Mouse (Mus musculus): ENCODE measurements around the gene Nectin4. TPM values are rescaled to one million over a fixed set of nuclear protein-coding genes. Genes with fewer than 3 reads are reported as not detected.

Gene Nectin4
- polyA plus RNA-seq, 1 experiment from 2014 or later: 61.5 TPM

GRCm38 (mm10) chr1:171361106-171362103, 8.5 kb upstream of the Nectin4 start:
- Histone ChIP-seq H3K4me1 (peaks cover 20% of the 10 kb centered on the region), H3K27me3 (peaks cover 12% of the 10 kb centered on the region; the same call in 1 of the 2 replicates), H3K4me2 (peak overlapping the region; percentile 68), H3K9ac (peak overlapping the region; percentile 44), H3K4me3 (peak overlapping the region; percentile 52), H3K27ac (peak overlapping the region; percentile 75), H3K9me3 (no peaks in the 10 kb centered on the region), H3K36me3 (peaks cover 22% of the 10 kb centered on the region)
- WGBS: 23% methylated on average over 16 of the region's 16 CpGs
- no peak for ATAC-seq (ENCODE audit: insufficient number of reproducible peaks, low FRiP score, low TSS enrichment, low read depth)

- no peak for ATAC-seq (ENCODE audit: insufficient number of reproducible peaks, low FRiP score, low TSS enrichment, low read depth)
- Histone ChIP-seq H3K9me3 (no peaks in the 10 kb centered on the region), H3K27ac (no peak overlapping the region), H3K4me1 (peaks cover 9% of the 10 kb centered on the region), H3K4me2 (no peak overlapping the region), H3K4me3 (no peak overlapping the region), H3K27me3 (peaks cover 28% of the 10 kb centered on the region), H3K9ac (no peak overlapping the region), H3K36me3 (no peaks in the 10 kb centered on the region)
- 66% methylated on average over 7 of the region's 7 CpGs for WGBS
These were observed 4.0 kb upstream of the Nectin4 start for GRCm38 (mm10) chr1:171365934-171366333.

GRCm38 (mm10) chr1:171372880-171373279, 3.0 kb downstream of the Nectin4 start:
- no peaks in the 10 kb centered on the region for H3K36me3 ChIP-seq
- 54% methylated on average over 3 of the region's 3 CpGs for WGBS
- H3K4me3 ChIP-seq: peak overlapping the region; percentile 26; the same call in 1 of the 2 replicates
- H3K9me3 ChIP-seq: no peaks in the 10 kb centered on the region
- peak overlapping the region; percentile 43; the same call in 1 of the 2 replicates for H3K27ac ChIP-seq
- no peak overlapping the region for H3K9ac ChIP-seq
- H3K27me3 ChIP-seq: peaks cover 31% of the 10 kb centered on the region
- H3K4me2 ChIP-seq: 0 out of 2 replicates have a peak overlapping the region, but pooled peaks have one; percentile 14
- no peak for ATAC-seq (ENCODE audit: insufficient number of reproducible peaks, low FRiP score, low TSS enrichment, low read depth)
- peaks cover 18% of the 10 kb centered on the region; the same call in 1 of the 2 replicates for H3K4me1 ChIP-seq

GRCm38 (mm10) chr1:171373946-171374345, 4.0 kb downstream of the Nectin4 start:
- Histone ChIP-seq H3K4me2 (peak overlapping the region; percentile 17; the same call in 1 of the 2 replicates), H3K27ac (peak overlapping the region; percentile 43; the same call in 1 of the 2 replicates), H3K9ac (no peak overlapping the region), H3K4me1 (peaks cover 18% of the 10 kb centered on the region; the same call in 1 of the 2 replicates), H3K9me3 (no peaks in the 10 kb centered on the region), H3K36me3 (no peaks in the 10 kb centered on the region), H3K4me3 (peak overlapping the region; percentile 8; the same call in 1 of the 2 replicates), H3K27me3 (peaks cover 36% of the 10 kb centered on the region)
- no peak for ATAC-seq (ENCODE audit: insufficient number of reproducible peaks, low FRiP score, low TSS enrichment, low read depth)
- 5% methylated on average over 4 of the region's 4 CpGs for WGBS

GRCm38 (mm10) chr1:171375646-171376097, 5.8 kb downstream of the Nectin4 start:
- Histone ChIP-seq H3K36me3 (no peaks in the 10 kb centered on the region), H3K27ac (0 out of 2 replicates have a peak overlapping the region, but pooled peaks have one; percentile 13), H3K4me1 (peaks cover 26% of the 10 kb centered on the region), H3K9me3 (no peaks in the 10 kb centered on the region), H3K4me2 (no peak overlapping the region), H3K27me3 (peaks cover 41% of the 10 kb centered on the region), H3K9ac (no peak overlapping the region), H3K4me3 (no peak overlapping the region)
- no peak for ATAC-seq (ENCODE audit: insufficient number of reproducible peaks, low FRiP score, low TSS enrichment, low read depth)
- WGBS: 44% methylated on average over 9 of the region's 9 CpGs

- no peak overlapping the region for H3K9ac ChIP-seq
- no peak for ATAC-seq (ENCODE audit: insufficient number of reproducible peaks, low FRiP score, low TSS enrichment, low read depth)
- 85% methylated on average over 6 of the region's 6 CpGs for WGBS
These were observed 8.4 kb downstream of the Nectin4 start for GRCm38 (mm10) chr1:171378298-171378697.

GRCm38 (mm10) chr1:171379935-171380599, 10.2 kb downstream of the Nectin4 start:
- WGBS: 8% methylated on average over 31 of the region's 31 CpGs
- peak overlapping the region; percentile 17 for H3K4me3 ChIP-seq
- H3K9me3 ChIP-seq: no peaks in the 10 kb centered on the region
- no peaks in the 10 kb centered on the region for H3K36me3 ChIP-seq
- H3K9ac ChIP-seq: no peak overlapping the region
- no peak for ATAC-seq (ENCODE audit: insufficient number of reproducible peaks, low FRiP score, low TSS enrichment, low read depth)
- peaks cover 14% of the 10 kb centered on the region for H3K4me1 ChIP-seq
- no peak overlapping the region for H3K27ac ChIP-seq
- peaks cover 45% of the 10 kb centered on the region for H3K27me3 ChIP-seq
- peak overlapping the region; percentile 58 for H3K4me2 ChIP-seq

More at GRCm38 (mm10) chr1:171378298-171378697, 8.4 kb downstream of the Nectin4 start:
- Histone ChIP-seq H3K27ac (no peak overlapping the region), H3K4me1 (peaks cover 22% of the 10 kb centered on the region), H3K36me3 (no peaks in the 10 kb centered on the region), H3K4me3 (no peak overlapping the region), H3K27me3 (peaks cover 39% of the 10 kb centered on the region), H3K4me2 (no peak overlapping the region), H3K9me3 (no peaks in the 10 kb centered on the region)

GRCm38 (mm10) chr1:171382096-171382620, 12.3 kb downstream of the Nectin4 start:
- Histone ChIP-seq H3K27ac (no peak overlapping the region), H3K4me1 (peaks cover 10% of the 10 kb centered on the region), H3K27me3 (peaks cover 41% of the 10 kb centered on the region), H3K9me3 (no peaks in the 10 kb centered on the region), H3K9ac (no peak overlapping the region), H3K4me3 (no peak overlapping the region), H3K36me3 (no peaks in the 10 kb centered on the region), H3K4me2 (no peak overlapping the region)
- no peak for ATAC-seq (ENCODE audit: insufficient number of reproducible peaks, low FRiP score, low TSS enrichment, low read depth)
- WGBS: 84% methylated on average over 11 of the region's 11 CpGs

- Histone ChIP-seq H3K9me3 (no peaks in the 10 kb centered on the region), H3K4me1 (peaks cover 13% of the 10 kb centered on the region), H3K36me3 (no peaks in the 10 kb centered on the region), H3K4me2 (no peak overlapping the region), H3K4me3 (no peak overlapping the region), H3K9ac (no peak overlapping the region), H3K27ac (no peak overlapping the region), H3K27me3 (peaks cover 33% of the 10 kb centered on the region)
- no peak for ATAC-seq (ENCODE audit: insufficient number of reproducible peaks, low FRiP score, low TSS enrichment, low read depth)
- 54% methylated on average over 9 of the region's 9 CpGs for WGBS
These were observed 14.5 kb downstream of the Nectin4 start for GRCm38 (mm10) chr1:171384361-171384760.

- H3K9me3 ChIP-seq: no peaks in the 10 kb centered on the region
- peaks cover 25% of the 10 kb centered on the region for H3K27me3 ChIP-seq
- WGBS: 65% methylated on average over 9 of the region's 9 CpGs
- peaks cover 7% of the 10 kb centered on the region for H3K4me1 ChIP-seq
- H3K4me3 ChIP-seq: no peak overlapping the region
- no peaks in the 10 kb centered on the region for H3K36me3 ChIP-seq
- H3K9ac ChIP-seq: no peak overlapping the region
- H3K27ac ChIP-seq: no peak overlapping the region
- ATAC-seq (ENCODE audit: insufficient number of reproducible peaks, low FRiP score, low TSS enrichment, low read depth): no peak
- H3K4me2 ChIP-seq: no peak overlapping the region
These were observed 15.3 kb downstream of the Nectin4 start for GRCm38 (mm10) chr1:171385171-171385570.

- no peak overlapping the region for H3K27ac ChIP-seq
- H3K27me3 ChIP-seq: peaks cover 14% of the 10 kb centered on the region; the same call in 1 of the 2 replicates
- 15% methylated on average over 6 of the region's 6 CpGs for WGBS
- H3K9ac ChIP-seq: no peak overlapping the region
- H3K36me3 ChIP-seq: no peaks in the 10 kb centered on the region
- no peak; the same call in 1 of the 2 replicates for ATAC-seq (ENCODE audit: insufficient number of reproducible peaks, low FRiP score, low TSS enrichment, low read depth)
- H3K9me3 ChIP-seq: no peaks in the 10 kb centered on the region
- no peak overlapping the region for H3K4me3 ChIP-seq
- H3K4me1 ChIP-seq: 0 out of 2 replicates have a peak, but pooled peaks cover 5% of the 10 kb centered on the region
- no peak overlapping the region for H3K4me2 ChIP-seq
These were observed 17.2 kb downstream of the Nectin4 start for GRCm38 (mm10) chr1:171387099-171387498.

Data from limb, embryonic 15.5 days (tissue).